Mouse (Mus musculus) thymus, adult 2 months (tissue): ENCODE measurements around the gene Otp. TPM values are rescaled to one million over a fixed set of nuclear protein-coding genes. Genes with fewer than 3 reads are reported as not detected.

Experiments used
- DNase-seq: peaks from one replicate; pipeline ENCODE4 v3.0.0; 2021
- H3K27ac ChIP-seq: fragments of 200-500 bp; 2 replicates; pipeline ENCODE4 v1.5.1; 2012; ENCODE audit warnings: low read length, control low read depth; ENCODE audit not compliant: control insufficient read depth, insufficient read depth
- H3K27me3 ChIP-seq: fragments of 200-500 bp; 2 replicates; pipeline ENCODE4 v1.6.1; 2012; ENCODE audit warnings: mild to moderate bottlenecking, low read length, moderate library complexity, mixed read lengths; ENCODE audit not compliant: control insufficient read depth, insufficient read depth
- H3K36me3 ChIP-seq: fragments of 200-500 bp; 2 replicates; pipeline ENCODE4 v1.6.1; 2012; ENCODE audit warnings: mild to moderate bottlenecking, low read length, moderate library complexity; ENCODE audit not compliant: control insufficient read depth, insufficient read depth
- H3K4me1 ChIP-seq: fragments of 200-500 bp; replicated peaks from 2 replicates; pipeline ENCODE4 v1.6.1; 2012; ENCODE audit warnings: low read length; ENCODE audit not compliant: control insufficient read depth, insufficient read depth
- H3K4me3 ChIP-seq: fragments of 200-500 bp; 2 replicates; pipeline ENCODE4 v1.5.1; 2012; ENCODE audit warnings: mild to moderate bottlenecking, low read length, control low read depth, moderate library complexity; ENCODE audit not compliant: control insufficient read depth, insufficient read depth
- CTCF ChIP-seq: fragments of 200-500 bp; IDR thresholded peaks from 2 replicates; pipeline ENCODE4 v1.5.1; 2012; ENCODE audit warnings: mild to moderate bottlenecking, control low read depth, low read length, moderate library complexity, borderline replicate concordance; ENCODE audit not compliant: control insufficient read depth, poor library complexity, insufficient read depth; ENCODE audit errors: extremely low read depth
- POLR2A ChIP-seq: fragments of 200-500 bp; IDR thresholded peaks from 2 replicates; pipeline ENCODE4 v1.6.1; 2012; ENCODE audit warnings: mild to moderate bottlenecking, low read length, control low read depth, moderate library complexity; ENCODE audit not compliant: control insufficient read depth, poor library complexity, insufficient read depth; ENCODE audit errors: extremely low read depth
- WGBS: fragments of 180-500 bp; shearing (Covaris S2); methylation state at CpG from one replicate; pipeline ENCODE4 v1.1.7; 2018; 5-methylcytosine and 5-hydroxymethylcytosine counted together
- polyA plus RNA-seq: library from polyadenylated mRNA; depleted of rRNA; stranded (reverse); fragments of >200 nt; gene quantifications from 2 replicates; pipeline ENCODE4 v1.2.3, GENCODE M21; 2012; rRNA removed

Otp gene
- not detected in 2 replicates for polyA plus RNA-seq

DNA sequence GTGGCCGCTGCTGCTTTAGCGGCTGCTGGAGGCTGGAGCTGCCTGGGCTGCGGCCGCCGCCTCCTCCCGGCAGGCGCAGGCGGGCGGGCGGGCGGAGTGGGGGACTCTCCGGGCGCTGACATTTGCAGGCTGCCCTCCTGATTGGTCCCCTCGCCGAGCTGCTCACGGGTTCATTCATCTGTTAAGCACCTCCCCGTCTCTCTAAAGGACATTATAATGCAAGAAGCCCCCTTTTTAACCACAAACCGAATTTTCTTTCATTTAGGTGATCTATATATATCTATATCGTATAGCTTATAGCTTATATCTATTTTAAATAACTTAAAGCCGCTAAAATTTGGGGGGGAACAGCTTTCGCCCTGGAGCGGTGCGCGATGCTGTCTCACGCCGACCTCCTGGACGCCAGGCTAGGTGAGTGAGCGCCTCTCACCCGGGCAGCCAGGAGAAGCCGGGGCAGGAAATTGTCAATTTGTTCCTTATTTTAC is at the start of gene Otp:
Otp (plus strand) TSS at position 207 of the 485 bp plus-strand sequence.
- TF ChIP-seq CTCF: no peak
- TF ChIP-seq POLR2A: no peak
- Histone ChIP-seq H3K27me3 (peaks cover 39% of the 10 kb centered on the region), H3K4me3 (no peak within 1 kb of the TSS), H3K27ac (no peak within 1 kb of the TSS), H3K4me1 (no peaks in the 10 kb centered on the region), H3K36me3 (no peaks in the 10 kb centered on the region)
- no peak for DNase-seq
- WGBS: 5% methylated on average over 25 of the region's 30 CpGs

- H3K27me3 ChIP-seq: no peaks in the 10 kb centered on the region
- H3K4me3 ChIP-seq: no peak overlapping the region
- 97% methylated on average over 5 of the region's 5 CpGs for WGBS
- no peaks in the 10 kb centered on the region for H3K36me3 ChIP-seq
- TF ChIP-seq POLR2A (no peak), CTCF (no peak)
- H3K4me1 ChIP-seq: no peaks in the 10 kb centered on the region
- no peak for DNase-seq
- no peak overlapping the region for H3K27ac ChIP-seq
Measured at GRCm38 (mm10) chr13:94826389-94826788, 49.0 kb upstream of the Otp start.

- H3K27me3 ChIP-seq: no peaks in the 10 kb centered on the region
- H3K4me3 ChIP-seq: no peak overlapping the region
- no peaks in the 10 kb centered on the region for H3K4me1 ChIP-seq
- TF ChIP-seq CTCF (no peak), POLR2A (no peak)
- no peaks in the 10 kb centered on the region for H3K36me3 ChIP-seq
- no peak for DNase-seq
- H3K27ac ChIP-seq: no peak overlapping the region
- WGBS: 80% methylated on average over 2 of the region's 2 CpGs
Measured at GRCm38 (mm10) chr13:94826986-94827385, 48.4 kb upstream of the Otp start.

GRCm38 (mm10) chr13:94827847-94828246 is 47.6 kb upstream of the Otp start:
- H3K36me3 ChIP-seq: 0 out of 2 replicates have a peak, but pooled peaks cover 5% of the 10 kb centered on the region
- no peak overlapping the region for H3K4me3 ChIP-seq
- H3K27me3 ChIP-seq: no peaks in the 10 kb centered on the region
- TF ChIP-seq POLR2A (no peak), CTCF (no peak)
- DNase-seq: no peak
- no peaks in the 10 kb centered on the region for H3K4me1 ChIP-seq
- WGBS: 81% methylated on average over 2 of the region's 2 CpGs
- no peak overlapping the region for H3K27ac ChIP-seq

- Histone ChIP-seq H3K27ac (no peak overlapping the region), H3K36me3 (peaks cover 19% of the 10 kb centered on the region)
- DNase-seq: no peak
Measured at GRCm38 (mm10) chr13:94838047-94838720, 37.2 kb upstream of the Otp start.

DNA sequence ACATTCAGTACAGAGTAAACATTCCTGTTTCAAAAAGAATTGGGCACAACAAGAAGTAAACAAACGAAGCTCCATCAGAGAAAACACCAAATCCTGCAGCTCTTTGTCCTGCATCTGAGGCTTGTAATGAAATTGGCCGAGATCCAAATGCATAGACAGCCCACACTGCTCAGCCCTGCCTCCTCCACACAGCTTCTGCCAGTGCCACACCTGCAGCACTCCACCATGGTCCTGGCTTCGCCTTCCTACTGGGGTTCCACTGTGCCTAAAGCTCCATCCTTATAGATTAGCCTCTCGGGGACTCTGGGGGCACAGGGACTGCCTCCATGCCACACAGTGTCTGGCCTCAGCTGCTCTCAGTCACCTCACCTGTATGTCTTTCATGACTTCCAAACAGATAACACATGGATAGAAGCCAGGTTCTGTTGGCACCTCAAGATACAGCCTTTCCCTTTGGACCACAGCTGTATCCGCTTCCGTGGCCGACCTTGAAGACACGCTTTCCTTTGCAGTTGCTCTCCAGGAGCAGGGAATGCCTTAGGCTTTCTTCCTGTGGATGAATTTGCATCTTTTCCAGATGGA is 36.6 kb upstream of the Otp start:
- WGBS: 93% methylated on average over 8 of the region's 8 CpGs
- no peaks in the 10 kb centered on the region for H3K27me3 ChIP-seq
- TF ChIP-seq CTCF: no peak
- no peak for TF ChIP-seq POLR2A
- no peak overlapping the region for H3K4me3 ChIP-seq
- H3K36me3 ChIP-seq: peaks cover 19% of the 10 kb centered on the region
- H3K27ac ChIP-seq: no peak overlapping the region
- no peaks in the 10 kb centered on the region for H3K4me1 ChIP-seq
- DNase-seq: no peak

More at GRCm38 (mm10) chr13:94838047-94838720, 37.2 kb upstream of the Otp start:
- Histone ChIP-seq H3K4me1 (no peaks in the 10 kb centered on the region), H3K27me3 (no peaks in the 10 kb centered on the region), H3K4me3 (no peak overlapping the region)
- no peak for TF ChIP-seq POLR2A
- TF ChIP-seq CTCF: no peak
- 70% methylated on average over 5 of the region's 5 CpGs for WGBS
